Mouse (Mus musculus) midbrain, embryonic 16.5 days (tissue): ENCODE results near the gene Itpkb. TPM values are rescaled to one million over a fixed set of nuclear protein-coding genes. Genes with fewer than 3 reads are reported as not detected.

ENCODE experiments used
- ATAC-seq: fragments of 200-750 bp; cut with Nextera tagmentation; 2 replicates; pipeline ENCODE4 v1.8.0; 2017; ENCODE audit warnings: moderate TSS enrichment
- H3K27ac ChIP-seq: fragments of 300-500 bp; sonication (generic); 2 replicates; pipeline ENCODE4 v1.5.1; 2014; ENCODE audit warnings: mild to moderate bottlenecking, low read length, mixed read lengths
- H3K27me3 ChIP-seq: fragments of 300-500 bp; sonication (generic); 2 replicates; pipeline ENCODE4 v1.6.1; 2014; ENCODE audit warnings: low read depth, low read length, mixed read lengths; ENCODE audit not compliant: control insufficient read depth, insufficient read depth
- H3K36me3 ChIP-seq: fragments of 300-500 bp; sonication (generic); 2 replicates; pipeline ENCODE4 v1.6.1; 2014; ENCODE audit warnings: mild to moderate bottlenecking, low read length, moderate library complexity, mixed read lengths; ENCODE audit not compliant: control insufficient read depth, insufficient read depth
- H3K4me1 ChIP-seq: fragments of 300-500 bp; sonication (generic); 2 replicates; pipeline ENCODE4 v1.6.1; 2014; ENCODE audit warnings: mild to moderate bottlenecking, low read length, mixed read lengths; ENCODE audit not compliant: control insufficient read depth, insufficient read depth
- H3K4me2 ChIP-seq: fragments of 300-500 bp; sonication (generic); 2 replicates; pipeline ENCODE4 v1.6.1; 2014; ENCODE audit warnings: mild to moderate bottlenecking, low read length, mixed read lengths
- H3K4me3 ChIP-seq: fragments of 300-500 bp; sonication (generic); 2 replicates; pipeline ENCODE4 v1.5.1; 2014; ENCODE audit warnings: low read depth, mild to moderate bottlenecking, low read length, moderate library complexity, mixed read lengths
- H3K9ac ChIP-seq: fragments of 300-500 bp; sonication (generic); 2 replicates; pipeline ENCODE4 v1.6.1; 2014; ENCODE audit warnings: low read depth, low read length, mixed read lengths
- H3K9me3 ChIP-seq: fragments of 300-500 bp; sonication (generic); replicated peaks from 2 replicates; pipeline ENCODE4 v1.6.1; 2014; ENCODE audit warnings: mild to moderate bottlenecking, low read length, mixed read lengths; ENCODE audit not compliant: control insufficient read depth, poor library complexity, severe bottlenecking
- WGBS: fragments of 180-500 bp; shearing (Covaris S2); extraction: QIAGEN DNeasy Blood & Tissue Kit; methylation state at CpG from one replicate; pipeline ENCODE4 v1.1.7; 2014; 5-methylcytosine and 5-hydroxymethylcytosine counted together
- polyA plus RNA-seq: library from polyadenylated mRNA; unstranded; fragments of >200 nt; fragmentation: Nextera tagmentation; extraction: Ambion mirVana; gene quantifications from 2 replicates; pipeline ENCODE4 v1.2.1, GENCODE M21; 2015

Gene Itpkb
- polyA plus RNA-seq, 1 experiment from 2014 or later = 2.2 TPM

GRCm38 (mm10) chr1:180428871-180429270 is 98.6 kb downstream of the Itpkb start:
- Histone ChIP-seq H3K4me2 (no peak overlapping the region), H3K27me3 (no peaks in the 10 kb centered on the region)
- no peak for ATAC-seq

GRCm38 (mm10) chr1:180429819-180430218 is 99.5 kb downstream of the Itpkb start:
- Histone ChIP-seq H3K27me3 (no peaks in the 10 kb centered on the region), H3K4me1 (peaks cover 19% of the 10 kb centered on the region), H3K4me3 (no peak overlapping the region), H3K36me3 (no peaks in the 10 kb centered on the region), H3K4me2 (no peak overlapping the region), H3K9ac (no peak overlapping the region), H3K9me3 (no peaks in the 10 kb centered on the region), H3K27ac (no peak overlapping the region)
- no peak for ATAC-seq
- 80% methylated on average over 5 of the region's 5 CpGs for WGBS

More at GRCm38 (mm10) chr1:180428871-180429270, 98.6 kb downstream of the Itpkb start:
- WGBS = 85% methylated on average over 8 of the region's 8 CpGs
- Histone ChIP-seq H3K27ac (no peak overlapping the region), H3K9me3 (no peaks in the 10 kb centered on the region), H3K4me3 (no peak overlapping the region), H3K36me3 (no peaks in the 10 kb centered on the region), H3K4me1 (peaks cover 15% of the 10 kb centered on the region), H3K9ac (no peak overlapping the region)

GRCm38 (mm10) chr1:180431833-180432232 is 101.5 kb downstream of the Itpkb start:
- Histone ChIP-seq H3K9ac (no peak overlapping the region), H3K4me3 (no peak overlapping the region), H3K9me3 (no peaks in the 10 kb centered on the region), H3K27me3 (no peaks in the 10 kb centered on the region), H3K27ac (no peak overlapping the region), H3K36me3 (no peaks in the 10 kb centered on the region), H3K4me1 (peaks cover 19% of the 10 kb centered on the region), H3K4me2 (no peak overlapping the region)
- WGBS = 73% methylated on average over 12 of the region's 12 CpGs
- ATAC-seq = no peak

GRCm38 (mm10) chr1:180433098-180433538 is 102.8 kb downstream of the Itpkb start:
- Histone ChIP-seq H3K9me3 (no peaks in the 10 kb centered on the region), H3K36me3 (no peaks in the 10 kb centered on the region), H3K9ac (peak overlapping the region; percentile 55), H3K27ac (no peak overlapping the region), H3K4me3 (peak overlapping the region; percentile 33), H3K4me2 (peak overlapping the region; percentile 66), H3K4me1 (peaks cover 19% of the 10 kb centered on the region), H3K27me3 (no peaks in the 10 kb centered on the region)
- whole genome bisulfite sequencing = under 1% methylated on average over 16 of the region's 16 CpGs
- peak; percentile 33 for ATAC-seq

GRCm38 (mm10) chr1:180433796-180434566 is 103.7 kb downstream of the Itpkb start:
- H3K36me3 ChIP-seq = no peaks in the 10 kb centered on the region
- H3K4me1 ChIP-seq = peaks cover 19% of the 10 kb centered on the region
- H3K4me2 ChIP-seq = no peak overlapping the region
- no peak overlapping the region for H3K9ac ChIP-seq
- no peak overlapping the region for H3K4me3 ChIP-seq
- peak; percentile 90 for ATAC-seq
- H3K27ac ChIP-seq = no peak overlapping the region
- WGBS = 18% methylated on average over 7 of the region's 7 CpGs
- H3K9me3 ChIP-seq = no peaks in the 10 kb centered on the region
- no peaks in the 10 kb centered on the region for H3K27me3 ChIP-seq

- Histone ChIP-seq H3K9ac (no peak overlapping the region), H3K9me3 (no peaks in the 10 kb centered on the region), H3K27me3 (no peaks in the 10 kb centered on the region), H3K27ac (no peak overlapping the region), H3K4me2 (no peak overlapping the region), H3K4me3 (no peak overlapping the region), H3K4me1 (peaks cover 19% of the 10 kb centered on the region), H3K36me3 (no peaks in the 10 kb centered on the region)
- no peak for ATAC-seq
- WGBS = 15% methylated on average over 9 of the region's 9 CpGs
Measured at GRCm38 (mm10) chr1:180434925-180435324, 104.6 kb downstream of the Itpkb start.

GRCm38 (mm10) chr1:180439496-180439895 is 109.2 kb downstream of the Itpkb start:
- no peaks in the 10 kb centered on the region for H3K9me3 ChIP-seq
- no peak overlapping the region for H3K27ac ChIP-seq
- no peaks in the 10 kb centered on the region for H3K36me3 ChIP-seq
- H3K4me3 ChIP-seq = no peak overlapping the region
- H3K27me3 ChIP-seq = no peaks in the 10 kb centered on the region
- no peak overlapping the region for H3K9ac ChIP-seq
- 85% methylated on average over 4 of the region's 4 CpGs for WGBS
- 0 out of 2 replicates have a peak, but pooled peaks cover 1% of the 10 kb centered on the region for H3K4me1 ChIP-seq
- H3K4me2 ChIP-seq = no peak overlapping the region
- ATAC-seq = no peak

GRCm38 (mm10) chr1:180444411-180444810 is 114.1 kb downstream of the Itpkb start:
- no peaks in the 10 kb centered on the region for H3K9me3 ChIP-seq
- H3K27me3 ChIP-seq = no peaks in the 10 kb centered on the region
- H3K27ac ChIP-seq = no peak overlapping the region
- WGBS = 58% methylated on average over 3 of the region's 3 CpGs
- no peaks in the 10 kb centered on the region for H3K36me3 ChIP-seq
- ATAC-seq = no peak
- no peak overlapping the region for H3K4me3 ChIP-seq
- no peaks in the 10 kb centered on the region for H3K4me1 ChIP-seq
- H3K4me2 ChIP-seq = no peak overlapping the region
- H3K9ac ChIP-seq = no peak overlapping the region

GRCm38 (mm10) chr1:180449641-180450040 is 119.4 kb downstream of the Itpkb start:
- no peak overlapping the region for H3K9ac ChIP-seq
- no peak overlapping the region for H3K4me2 ChIP-seq
- WGBS = 61% methylated on average over 2 of the region's 2 CpGs
- no peaks in the 10 kb centered on the region for H3K9me3 ChIP-seq
- no peak for ATAC-seq
- no peak overlapping the region for H3K27ac ChIP-seq
- H3K36me3 ChIP-seq = no peaks in the 10 kb centered on the region
- no peak overlapping the region for H3K4me3 ChIP-seq
- no peaks in the 10 kb centered on the region for H3K4me1 ChIP-seq
- H3K27me3 ChIP-seq = no peaks in the 10 kb centered on the region
